Mouse (Mus musculus): Measurements from ENCODE around the gene Ncf4. TPM values are rescaled to one million over a fixed set of nuclear protein-coding genes. Genes with fewer than 3 reads are reported as not detected.
"Not testable (repeated sequence)": the region's sequence is repeated elsewhere in the genome, so short reads cannot be mapped to it uniquely, and the experiment has no call there.

Ncf4 gene
- polyA plus RNA-seq, 1 experiment from 2014 or later = 4.7 TPM

- DNase-seq (ENCODE audit: low spot score) = no peak
- Histone ChIP-seq H3K36me3 (ENCODE audit: control insufficient read depth, insufficient read depth, low read length) (no peaks in the 10 kb centered on the region), H3K9ac (ENCODE audit: low read length) (peak overlapping the region; percentile 8; the same call in 1 of the 2 replicates), H3K27me3 (ENCODE audit: control insufficient read depth, insufficient read depth, low read length) (no peaks in the 10 kb centered on the region), H3K27ac (ENCODE audit: low read depth, low read length) (no peak overlapping the region), H3K9me3 (ENCODE audit: control insufficient read depth, low read length) (no peaks in the 10 kb centered on the region), H3K4me3 (ENCODE audit: low read depth, low read length) (no peak overlapping the region), H3K4me1 (replicated peaks; ENCODE audit: control insufficient read depth, insufficient read depth, low read length) (no peaks in the 10 kb centered on the region), H3K4me2 (ENCODE audit: low read depth, low read length, severe bottlenecking) (no peak overlapping the region)
- WGBS = 74% methylated on average over 3 of the region's 3 CpGs
- no peak for ATAC-seq (replicated peaks; ENCODE audit: low FRiP score)
Observed at GRCm38 (mm10) chr15:78263286-78263685, 18.7 kb downstream of the Ncf4 start.

GRCm38 (mm10) chr15:78267441-78267840, 22.8 kb downstream of the Ncf4 start:
- Histone ChIP-seq H3K9me3 (ENCODE audit: control insufficient read depth, low read length) (no peaks in the 10 kb centered on the region), H3K4me2 (ENCODE audit: low read depth, low read length, severe bottlenecking) (no peak overlapping the region), H3K4me3 (ENCODE audit: low read depth, low read length) (no peak overlapping the region), H3K36me3 (ENCODE audit: control insufficient read depth, insufficient read depth, low read length) (no peaks in the 10 kb centered on the region), H3K9ac (ENCODE audit: low read length) (no peak overlapping the region), H3K4me1 (replicated peaks; ENCODE audit: control insufficient read depth, insufficient read depth, low read length) (no peaks in the 10 kb centered on the region), H3K27ac (ENCODE audit: low read depth, low read length) (no peak overlapping the region), H3K27me3 (ENCODE audit: control insufficient read depth, insufficient read depth, low read length) (no peaks in the 10 kb centered on the region)
- DNase-seq (ENCODE audit: low spot score) (no peak), ATAC-seq (replicated peaks; ENCODE audit: low FRiP score) (no peak)
- WGBS = 87% methylated on average over 10 of the region's 10 CpGs

- 73% methylated on average over 4 of the region's 4 CpGs for WGBS
- ATAC-seq (replicated peaks; ENCODE audit: low FRiP score) (no peak), DNase-seq (ENCODE audit: low spot score) (no peak)
Observed at GRCm38 (mm10) chr15:78267865-78268264, 23.3 kb downstream of the Ncf4 start.

GRCm38 (mm10) chr15:78271208-78271607, 26.6 kb downstream of the Ncf4 start:
- Histone ChIP-seq H3K4me3 (ENCODE audit: low read depth, low read length) (no peak overlapping the region), H3K4me2 (ENCODE audit: low read depth, low read length, severe bottlenecking) (no peak overlapping the region), H3K9me3 (ENCODE audit: control insufficient read depth, low read length) (no peaks in the 10 kb centered on the region), H3K4me1 (replicated peaks; ENCODE audit: control insufficient read depth, insufficient read depth, low read length) (no peaks in the 10 kb centered on the region), H3K27ac (ENCODE audit: low read depth, low read length) (no peak overlapping the region), H3K36me3 (ENCODE audit: control insufficient read depth, insufficient read depth, low read length) (no peaks in the 10 kb centered on the region), H3K27me3 (ENCODE audit: control insufficient read depth, insufficient read depth, low read length) (no peaks in the 10 kb centered on the region), H3K9ac (ENCODE audit: low read length) (no peak overlapping the region)
- ATAC-seq (replicated peaks; ENCODE audit: low FRiP score) (no peak), DNase-seq (ENCODE audit: low spot score) (no peak)

More at GRCm38 (mm10) chr15:78267865-78268264, 23.3 kb downstream of the Ncf4 start:
- H3K4me3 ChIP-seq (ENCODE audit: low read depth, low read length) = no peak overlapping the region
- H3K9ac ChIP-seq (ENCODE audit: low read length) = no peak overlapping the region
- H3K27me3 ChIP-seq (ENCODE audit: control insufficient read depth, insufficient read depth, low read length) = no peaks in the 10 kb centered on the region
- no peaks in the 10 kb centered on the region for H3K36me3 ChIP-seq (ENCODE audit: control insufficient read depth, insufficient read depth, low read length)
- H3K9me3 ChIP-seq (ENCODE audit: control insufficient read depth, low read length) = no peaks in the 10 kb centered on the region
- no peaks in the 10 kb centered on the region for H3K4me1 ChIP-seq (replicated peaks; ENCODE audit: control insufficient read depth, insufficient read depth, low read length)
- H3K27ac ChIP-seq (ENCODE audit: low read depth, low read length) = no peak overlapping the region
- H3K4me2 ChIP-seq (ENCODE audit: low read depth, low read length, severe bottlenecking) = no peak overlapping the region

GRCm38 (mm10) chr15:78278308-78278707, 33.7 kb downstream of the Ncf4 start:
- WGBS = 88% methylated on average over 2 of the region's 2 CpGs
- H3K27ac ChIP-seq (ENCODE audit: low read depth, low read length) = no peak overlapping the region
- no peaks in the 10 kb centered on the region for H3K36me3 ChIP-seq (ENCODE audit: control insufficient read depth, insufficient read depth, low read length)
- H3K9ac ChIP-seq (ENCODE audit: low read length) = no peak overlapping the region
- no peaks in the 10 kb centered on the region for H3K4me1 ChIP-seq (replicated peaks; ENCODE audit: control insufficient read depth, insufficient read depth, low read length)
- no peaks in the 10 kb centered on the region for H3K9me3 ChIP-seq (ENCODE audit: control insufficient read depth, low read length)
- H3K4me2 ChIP-seq (ENCODE audit: low read depth, low read length, severe bottlenecking) = no peak overlapping the region
- no peak for DNase-seq (ENCODE audit: low spot score)
- no peak for ATAC-seq (replicated peaks; ENCODE audit: low FRiP score)
- no peaks in the 10 kb centered on the region for H3K27me3 ChIP-seq (ENCODE audit: control insufficient read depth, insufficient read depth, low read length)
- H3K4me3 ChIP-seq (ENCODE audit: low read depth, low read length) = no peak overlapping the region

GRCm38 (mm10) chr15:78287941-78288340, 43.3 kb downstream of the Ncf4 start:
- H3K27me3 ChIP-seq (ENCODE audit: control insufficient read depth, insufficient read depth, low read length) = no peaks in the 10 kb centered on the region
- WGBS = 89% methylated on average over 5 of the region's 5 CpGs
- H3K9me3 ChIP-seq (ENCODE audit: control insufficient read depth, low read length) = no peaks in the 10 kb centered on the region
- no peaks in the 10 kb centered on the region for H3K4me1 ChIP-seq (replicated peaks; ENCODE audit: control insufficient read depth, insufficient read depth, low read length)
- DNase-seq (ENCODE audit: low spot score) (no peak), ATAC-seq (replicated peaks; ENCODE audit: low FRiP score) (no peak)
- no peak overlapping the region for H3K9ac ChIP-seq (ENCODE audit: low read length)
- no peak overlapping the region for H3K27ac ChIP-seq (ENCODE audit: low read depth, low read length)
- no peak overlapping the region for H3K4me2 ChIP-seq (ENCODE audit: low read depth, low read length, severe bottlenecking)
- H3K36me3 ChIP-seq (ENCODE audit: control insufficient read depth, insufficient read depth, low read length) = no peaks in the 10 kb centered on the region
- H3K4me3 ChIP-seq (ENCODE audit: low read depth, low read length) = no peak overlapping the region

- not testable (repeated sequence) for DNase-seq (ENCODE audit: low spot score); ATAC-seq (replicated peaks; ENCODE audit: low FRiP score); H3K4me3 ChIP-seq (ENCODE audit: low read depth, low read length); H3K4me1 ChIP-seq (replicated peaks; ENCODE audit: control insufficient read depth, insufficient read depth, low read length); H3K9ac ChIP-seq (ENCODE audit: low read length); H3K4me2 ChIP-seq (ENCODE audit: low read depth, low read length, severe bottlenecking); H3K27ac ChIP-seq (ENCODE audit: low read depth, low read length); H3K27me3 ChIP-seq (ENCODE audit: control insufficient read depth, insufficient read depth, low read length); H3K9me3 ChIP-seq (ENCODE audit: control insufficient read depth, low read length); H3K36me3 ChIP-seq (ENCODE audit: control insufficient read depth, insufficient read depth, low read length)
- WGBS = 78% methylated on average over 5 of the region's 5 CpGs
Observed at GRCm38 (mm10) chr15:78289775-78290174, 45.2 kb downstream of the Ncf4 start.

GRCm38 (mm10) chr15:78293228-78293627, 48.6 kb downstream of the Ncf4 start:
- H3K9me3 ChIP-seq (ENCODE audit: control insufficient read depth, low read length); H3K27me3 ChIP-seq (ENCODE audit: control insufficient read depth, insufficient read depth, low read length); H3K4me2 ChIP-seq (ENCODE audit: low read depth, low read length, severe bottlenecking); H3K4me3 ChIP-seq (ENCODE audit: low read depth, low read length); H3K36me3 ChIP-seq (ENCODE audit: control insufficient read depth, insufficient read depth, low read length); ATAC-seq (replicated peaks; ENCODE audit: low FRiP score); DNase-seq (ENCODE audit: low spot score); H3K9ac ChIP-seq (ENCODE audit: low read length); H3K4me1 ChIP-seq (replicated peaks; ENCODE audit: control insufficient read depth, insufficient read depth, low read length); H3K27ac ChIP-seq (ENCODE audit: low read depth, low read length): not testable (repeated sequence)
- 18% methylated on average over 2 of the region's 2 CpGs for WGBS

GRCm38 (mm10) chr15:78293716-78294115, 49.1 kb downstream of the Ncf4 start:
- Histone ChIP-seq H3K9ac (ENCODE audit: low read length) (no peak overlapping the region), H3K27ac (ENCODE audit: low read depth, low read length) (no peak overlapping the region), H3K4me1 (replicated peaks; ENCODE audit: control insufficient read depth, insufficient read depth, low read length) (no peaks in the 10 kb centered on the region), H3K4me2 (ENCODE audit: low read depth, low read length, severe bottlenecking) (no peak overlapping the region), H3K27me3 (ENCODE audit: control insufficient read depth, insufficient read depth, low read length) (no peaks in the 10 kb centered on the region), H3K9me3 (ENCODE audit: control insufficient read depth, low read length) (no peaks in the 10 kb centered on the region), H3K36me3 (ENCODE audit: control insufficient read depth, insufficient read depth, low read length) (no peaks in the 10 kb centered on the region), H3K4me3 (ENCODE audit: low read depth, low read length) (no peak overlapping the region)
- no peak for ATAC-seq (replicated peaks; ENCODE audit: low FRiP score)
- WGBS = 79% methylated on average over 4 of the region's 4 CpGs
- DNase-seq (ENCODE audit: low spot score) = no peak

All from forebrain, embryonic 11.5 days (tissue).